Mouse (Mus musculus): ENCODE data around the gene Ralgds.

DNA sequence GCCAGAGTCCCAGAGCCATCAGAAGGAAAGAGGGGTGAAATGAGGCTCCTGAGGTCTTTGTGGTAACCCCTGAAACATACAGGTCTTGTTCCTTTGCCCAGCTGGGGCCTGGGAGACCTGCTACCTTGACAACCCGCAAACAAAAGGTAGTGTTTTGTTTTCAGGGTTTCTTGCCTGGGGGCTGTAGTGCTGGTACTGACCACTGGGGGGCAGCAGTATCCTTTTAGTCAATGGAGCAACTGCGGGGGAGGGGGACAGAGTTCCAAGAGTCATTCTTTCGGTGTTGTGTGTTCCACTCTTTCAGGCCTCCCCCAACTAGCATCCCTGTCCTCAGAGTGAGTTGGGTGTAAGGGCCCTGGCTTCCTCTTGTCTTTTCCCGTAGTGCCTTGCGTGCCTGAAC is 1.6 kb downstream of the Ralgds start:
- TF ChIP-seq CTCF (IDR thresholded peaks at IDR 0.05; ENCODE audit: low read depth) = peak; percentile 87
- TF ChIP-seq EP300 (IDR thresholded peaks at IDR 0.05; ENCODE audit: low read depth) = no peak
